Mouse (Mus musculus) embryonic facial prominence, embryonic 12.5 days (tissue): ENCODE data around the gene Cebpe. TPM values are rescaled to one million over a fixed set of nuclear protein-coding genes. Genes with fewer than 3 reads are reported as not detected.

Experiments used
- ATAC-seq: fragments of 200-750 bp; cut with Nextera tagmentation; 2 replicates; pipeline ENCODE4 v1.8.0; 2017; ENCODE audit not compliant: insufficient number of reproducible peaks, insufficient read depth, low FRiP score, low TSS enrichment
- H3K27ac ChIP-seq: fragments of 300-500 bp; sonication (generic); 2 replicates; pipeline ENCODE4 v1.5.1; 2016; ENCODE audit warnings: mild to moderate bottlenecking
- H3K27me3 ChIP-seq: fragments of 300-500 bp; sonication (generic); 2 replicates; pipeline ENCODE4 v1.6.1; 2016; ENCODE audit warnings: mild to moderate bottlenecking, moderate library complexity
- H3K36me3 ChIP-seq: fragments of 300-500 bp; sonication (generic); 2 replicates; pipeline ENCODE4 v1.6.1; 2016; ENCODE audit warnings: mild to moderate bottlenecking
- H3K4me1 ChIP-seq: fragments of 300-500 bp; sonication (generic); 2 replicates; pipeline ENCODE4 v1.6.1; 2016
- H3K4me2 ChIP-seq: fragments of 300-500 bp; sonication (generic); replicated peaks from 2 replicates; pipeline ENCODE4 v1.6.1; 2016; ENCODE audit warnings: mild to moderate bottlenecking, moderate library complexity
- H3K4me3 ChIP-seq: fragments of 300-500 bp; sonication (generic); 2 replicates; pipeline ENCODE4 v1.5.1; 2016; ENCODE audit warnings: mild to moderate bottlenecking
- H3K9ac ChIP-seq: fragments of 300-500 bp; sonication (generic); 2 replicates; pipeline ENCODE4 v1.6.1; 2016; ENCODE audit warnings: mild to moderate bottlenecking, moderate library complexity
- H3K9me3 ChIP-seq: fragments of 300-500 bp; sonication (generic); 2 replicates; pipeline ENCODE4 v1.6.1; 2016; ENCODE audit warnings: mild to moderate bottlenecking, moderate library complexity
- WGBS: fragments of 180-500 bp; shearing (Covaris S2); methylation state at CpG from one replicate; pipeline ENCODE4 v1.1.7; 2016; 5-methylcytosine and 5-hydroxymethylcytosine counted together
- polyA plus RNA-seq: library from polyadenylated mRNA; unstranded; fragments of >200 nt; fragmentation: Nextera tagmentation; extraction: Ambion mirVana; gene quantifications from 2 replicates; pipeline ENCODE4 v1.2.1, GENCODE M21; 2016

Cebpe gene
- polyA plus RNA-seq: 0.42 TPM in 1 of 2 replicates, not detected in the other

- H3K9ac ChIP-seq: no peak within 1 kb of the TSS
- H3K27me3 ChIP-seq: no peaks in the 10 kb centered on the region
- H3K27ac ChIP-seq: no peak within 1 kb of the TSS
- 0 out of 2 replicates have a peak, but pooled peaks cover 5% of the 10 kb centered on the region for H3K4me1 ChIP-seq
- 88% methylated on average over 7 of the region's 7 CpGs for WGBS
- no peaks in the 10 kb centered on the region for H3K9me3 ChIP-seq
- H3K4me2 ChIP-seq: no peak within 1 kb of the TSS
- no peaks in the 10 kb centered on the region for H3K36me3 ChIP-seq
- no peak for ATAC-seq
- no peak within 1 kb of the TSS for H3K4me3 ChIP-seq
These were observed at the start of gene Cebpe for GRCm38 (mm10) chr14:54712074-54712473. TSS of gene Cebpe (minus strand) at chr14:54712174.

GRCm38 (mm10) chr14:54756382-54756781 lies 44.4 kb upstream of the Cebpe start:
- Histone ChIP-seq H3K9me3 (no peaks in the 10 kb centered on the region), H3K4me1 (0 out of 2 replicates have a peak, but pooled peaks cover 8% of the 10 kb centered on the region), H3K27ac (no peak overlapping the region), H3K36me3 (no peaks in the 10 kb centered on the region), H3K4me2 (no peak overlapping the region), H3K9ac (no peak overlapping the region), H3K27me3 (no peaks in the 10 kb centered on the region), H3K4me3 (no peak overlapping the region)
- no peak for ATAC-seq
- 78% methylated on average over 6 of the region's 6 CpGs for WGBS

GRCm38 (mm10) chr14:54754602-54755018 lies 42.6 kb upstream of the Cebpe start:
- ATAC-seq: no peak
- WGBS: 34% methylated on average over 6 of the region's 6 CpGs
- no peak overlapping the region for H3K27ac ChIP-seq

GRCm38 (mm10) chr14:54753986-54754601 lies 42.1 kb upstream of the Cebpe start:
- WGBS: 77% methylated on average over 14 of the region's 14 CpGs
- H3K27ac ChIP-seq: no peak overlapping the region
- H3K9me3 ChIP-seq: no peaks in the 10 kb centered on the region
- no peaks in the 10 kb centered on the region for H3K27me3 ChIP-seq
- H3K4me1 ChIP-seq: 0 out of 2 replicates have a peak, but pooled peaks cover 8% of the 10 kb centered on the region
- no peak overlapping the region for H3K4me3 ChIP-seq
- H3K4me2 ChIP-seq: no peak overlapping the region
- no peaks in the 10 kb centered on the region for H3K36me3 ChIP-seq
- no peak overlapping the region for H3K9ac ChIP-seq
- ATAC-seq: no peak

More at GRCm38 (mm10) chr14:54754602-54755018, 42.6 kb upstream of the Cebpe start:
- H3K9ac ChIP-seq: no peak overlapping the region
- no peak overlapping the region for H3K4me2 ChIP-seq
- no peak overlapping the region for H3K4me3 ChIP-seq
- H3K9me3 ChIP-seq: no peaks in the 10 kb centered on the region
- no peaks in the 10 kb centered on the region for H3K36me3 ChIP-seq
- H3K4me1 ChIP-seq: 0 out of 2 replicates have a peak, but pooled peaks cover 8% of the 10 kb centered on the region
- H3K27me3 ChIP-seq: no peaks in the 10 kb centered on the region

- Histone ChIP-seq H3K9ac (no peak overlapping the region), H3K9me3 (no peaks in the 10 kb centered on the region), H3K4me1 (0 out of 2 replicates have a peak, but pooled peaks cover 8% of the 10 kb centered on the region), H3K36me3 (no peaks in the 10 kb centered on the region), H3K27me3 (no peaks in the 10 kb centered on the region), H3K4me2 (no peak overlapping the region), H3K4me3 (no peak overlapping the region), H3K27ac (no peak overlapping the region)
- 80% methylated on average over 6 of the region's 6 CpGs for WGBS
- ATAC-seq: no peak
These were observed 41.0 kb upstream of the Cebpe start for GRCm38 (mm10) chr14:54752938-54753337.

- WGBS: 76% methylated on average over 1 of the region's 1 CpGs
These were observed 39.8 kb upstream of the Cebpe start for GRCm38 (mm10) chr14:54751768-54752167.

GRCm38 (mm10) chr14:54749238-54749637 lies 37.3 kb upstream of the Cebpe start:
- Histone ChIP-seq H3K27me3 (no peaks in the 10 kb centered on the region), H3K9me3 (no peaks in the 10 kb centered on the region), H3K4me3 (no peak overlapping the region), H3K9ac (no peak overlapping the region), H3K4me2 (no peak overlapping the region), H3K36me3 (no peaks in the 10 kb centered on the region), H3K4me1 (0 out of 2 replicates have a peak, but pooled peaks cover 2% of the 10 kb centered on the region), H3K27ac (no peak overlapping the region)
- WGBS: 67% methylated on average over 4 of the region's 4 CpGs
- no peak for ATAC-seq

More at GRCm38 (mm10) chr14:54751768-54752167, 39.8 kb upstream of the Cebpe start:
- Histone ChIP-seq H3K27ac (no peak overlapping the region), H3K4me3 (no peak overlapping the region), H3K36me3 (no peaks in the 10 kb centered on the region), H3K9me3 (no peaks in the 10 kb centered on the region), H3K9ac (no peak overlapping the region), H3K4me1 (0 out of 2 replicates have a peak, but pooled peaks cover 8% of the 10 kb centered on the region), H3K4me2 (no peak overlapping the region), H3K27me3 (no peaks in the 10 kb centered on the region)
- no peak for ATAC-seq

- no peaks in the 10 kb centered on the region for H3K36me3 ChIP-seq
- H3K9ac ChIP-seq: no peak overlapping the region
- no peak for ATAC-seq
- H3K4me1 ChIP-seq: no peaks in the 10 kb centered on the region
- H3K4me2 ChIP-seq: no peak overlapping the region
- H3K4me3 ChIP-seq: no peak overlapping the region
- no peaks in the 10 kb centered on the region for H3K27me3 ChIP-seq
- H3K9me3 ChIP-seq: no peaks in the 10 kb centered on the region
- no peak overlapping the region for H3K27ac ChIP-seq
- WGBS: 83% methylated on average over 16 of the region's 16 CpGs
These were observed 36.3 kb upstream of the Cebpe start for GRCm38 (mm10) chr14:54747942-54748917.

- ATAC-seq: no peak
- no peak overlapping the region for H3K9ac ChIP-seq
- H3K27ac ChIP-seq: no peak overlapping the region
- WGBS: 92% methylated on average over 9 of the region's 9 CpGs
- H3K27me3 ChIP-seq: no peaks in the 10 kb centered on the region
- no peaks in the 10 kb centered on the region for H3K36me3 ChIP-seq
- H3K4me1 ChIP-seq: peaks cover 9% of the 10 kb centered on the region
- H3K4me3 ChIP-seq: no peak overlapping the region
- no peaks in the 10 kb centered on the region for H3K9me3 ChIP-seq
- no peak overlapping the region for H3K4me2 ChIP-seq
These were observed 34.1 kb upstream of the Cebpe start for GRCm38 (mm10) chr14:54746038-54746437.

GRCm38 (mm10) chr14:54744473-54744872 lies 32.5 kb upstream of the Cebpe start:
- no peak overlapping the region for H3K4me3 ChIP-seq
- no peak for ATAC-seq
- WGBS: 52% methylated on average over 8 of the region's 8 CpGs

GRCm38 (mm10) chr14:54742375-54742774 lies 30.4 kb upstream of the Cebpe start:
- ATAC-seq: no peak
- Histone ChIP-seq H3K27ac (no peak overlapping the region), H3K4me3 (no peak overlapping the region), H3K9ac (no peak overlapping the region), H3K4me2 (no peak overlapping the region), H3K36me3 (no peaks in the 10 kb centered on the region), H3K4me1 (peaks cover 9% of the 10 kb centered on the region), H3K27me3 (no peaks in the 10 kb centered on the region), H3K9me3 (no peaks in the 10 kb centered on the region)
- WGBS: 60% methylated on average over 2 of the region's 2 CpGs

More at GRCm38 (mm10) chr14:54744473-54744872, 32.5 kb upstream of the Cebpe start:
- H3K4me1 ChIP-seq: peaks cover 9% of the 10 kb centered on the region
- H3K27ac ChIP-seq: no peak overlapping the region
- H3K4me2 ChIP-seq: no peak overlapping the region
- H3K27me3 ChIP-seq: no peaks in the 10 kb centered on the region
- no peak overlapping the region for H3K9ac ChIP-seq
- no peaks in the 10 kb centered on the region for H3K36me3 ChIP-seq
- no peaks in the 10 kb centered on the region for H3K9me3 ChIP-seq
